Mouse (Mus musculus) kidney, adult 2 months (tissue): ENCODE data around the gene Tcl1. TPM values are rescaled to one million over a fixed set of nuclear protein-coding genes. Genes with fewer than 3 reads are reported as not detected.

Experiments used
- DNase-seq: peaks from one replicate; pipeline ENCODE4 v3.0.0; 2021
- H3K27ac ChIP-seq: fragments of 200-500 bp; 2 replicates; pipeline ENCODE4 v1.5.1; 2012; ENCODE audit warnings: low read depth, low read length, control low read depth, inconsistent platforms; ENCODE audit not compliant: insufficient read depth
- H3K27me3 ChIP-seq: fragments of 200-500 bp; replicated peaks from 2 replicates; pipeline ENCODE4 v1.6.1; 2012; ENCODE audit warnings: mild to moderate bottlenecking, moderate library complexity, low read length, inconsistent platforms; ENCODE audit not compliant: control insufficient read depth, insufficient read depth
- H3K36me3 ChIP-seq: fragments of 200-500 bp; 2 replicates; pipeline ENCODE4 v1.6.1; 2012; ENCODE audit warnings: mild to moderate bottlenecking, moderate library complexity, low read length, inconsistent platforms; ENCODE audit not compliant: control insufficient read depth, insufficient read depth
- H3K4me1 ChIP-seq: fragments of 200-500 bp; 2 replicates; pipeline ENCODE4 v1.6.1; 2011; ENCODE audit warnings: low read length; ENCODE audit not compliant: control insufficient read depth, insufficient read depth
- H3K4me3 ChIP-seq: fragments of 200-500 bp; 2 replicates; pipeline ENCODE4 v1.5.1; 2011; ENCODE audit warnings: mild to moderate bottlenecking, low read depth, low read length, control low read depth; ENCODE audit not compliant: insufficient read depth
- CTCF ChIP-seq: fragments of 200-500 bp; conservative IDR thresholded peaks from 2 replicates; pipeline ENCODE4 v1.5.1; 2011; ENCODE audit warnings: low read depth, mild to moderate bottlenecking, control low read depth, low read length, moderate library complexity, mixed read lengths; ENCODE audit not compliant: insufficient read depth, insufficient read length
- POLR2A ChIP-seq: fragments of 200-500 bp; IDR thresholded peaks from one replicate; pipeline ENCODE4 v1.6.1; 2011; ENCODE audit warnings: low read depth, low read length, control low read depth
- WGBS: fragments of 180-500 bp; shearing (Covaris S2); methylation state at CpG from one replicate; pipeline ENCODE4 v1.1.7; 2018; 5-methylcytosine and 5-hydroxymethylcytosine counted together
- polyA plus RNA-seq: library from polyadenylated mRNA; depleted of rRNA; stranded (reverse); fragments of >200 nt; gene quantifications from 2 replicates; pipeline ENCODE4 v1.2.3, GENCODE M21; 2012; rRNA removed

Tcl1 gene
- polyA plus RNA-seq, 1 experiment = not detected

- TF ChIP-seq POLR2A (no peak), CTCF (no peak)
- WGBS = 85% methylated on average over 2 of the region's 2 CpGs
- no peak for DNase-seq
- Histone ChIP-seq H3K4me3 (no peak overlapping the region), H3K27ac (no peak overlapping the region), H3K4me1 (no peaks in the 10 kb centered on the region), H3K27me3 (no peaks in the 10 kb centered on the region), H3K36me3 (no peaks in the 10 kb centered on the region)
Observed at GRCm38 (mm10) chr12:105173366-105173765, 49.2 kb downstream of the Tcl1 start.

Other genes starting within 250 kb of the Tcl1 start
- 2.7 and 3.1 TPM in 2 replicates for gene Syne3, start 213.0 kb downstream of the Tcl1 start, polyA plus RNA-seq
- gene Glrx5, start 190.1 kb downstream of the Tcl1 start, polyA plus RNA-seq = 138 and 139 TPM in 2 replicates
- gene Tcl1b2, start 76.8 kb downstream of the Tcl1 start, polyA plus RNA-seq = not detected in 2 replicates
- not detected in 2 replicates for gene Tcl1b1, start 63.1 kb downstream of the Tcl1 start, polyA plus RNA-seq
- gene Tcl1b5, start 46.4 kb downstream of the Tcl1 start, polyA plus RNA-seq = not detected in 2 replicates
- gene Tcl1b3, start 31.8 kb downstream of the Tcl1 start, polyA plus RNA-seq = not detected in 2 replicates
- not detected in 2 replicates for gene Tcl1b4, start 20.8 kb downstream of the Tcl1 start, polyA plus RNA-seq
- gene Tunar, start 111.1 kb upstream of the Tcl1 start, polyA plus RNA-seq = not detected in 2 replicates
- gene D430019H16Rik, start 231.1 kb upstream of the Tcl1 start, polyA plus RNA-seq = 3.5 and 3.7 TPM in 2 replicates